Mouse (Mus musculus) heart, adult 9 months (tissue): Measurements from ENCODE around the gene Btbd35f22.
"Not testable (repeated sequence)": the region's sequence is repeated elsewhere in the genome, so short reads cannot be mapped to it uniquely, and the experiment has no call there.

Source experiments
- DNase-seq, 2 experiments: peaks; one replicate each; pipeline ENCODE4 v3.0.0; 2022; ENCODE audit warnings: low spot score in 2 of 2

Btbd35f22 gene

DNA sequence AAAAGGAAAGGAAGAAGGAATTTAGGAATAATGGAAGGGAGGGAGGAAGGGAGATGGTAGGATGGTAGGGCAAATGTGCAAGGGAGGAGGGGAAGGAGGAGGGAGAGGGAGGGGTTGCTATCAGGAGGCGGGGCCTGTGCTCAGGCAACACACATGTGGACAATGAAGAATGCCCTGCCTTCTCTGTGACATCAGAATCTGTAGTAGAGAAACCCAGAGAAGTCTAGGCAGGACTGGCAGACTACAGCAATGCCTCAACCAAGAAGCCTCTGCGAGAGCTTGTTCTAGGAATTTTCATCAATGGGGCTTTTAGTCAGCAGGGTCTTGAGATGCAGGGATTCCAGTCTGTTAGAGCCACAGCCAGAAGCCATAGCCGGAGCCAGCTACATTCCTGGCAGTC, at the start of gene Btbd35f22:
Gene Btbd35f22, plus strand, starts transcription at position 301 of the 400 bp plus-strand sequence.
- DNase-seq, result not testable (repeated sequence)
